Mouse (Mus musculus) kidney, embryonic 14.5 days (tissue): ENCODE measurements around the gene Ptk6. TPM values are rescaled to one million over a fixed set of nuclear protein-coding genes. Genes with fewer than 3 reads are reported as not detected.

ENCODE experiments used
- ATAC-seq: fragments of 200-750 bp; cut with Nextera tagmentation; 2 replicates; pipeline ENCODE4 v1.8.0; 2017; ENCODE audit warnings: moderate number of reproducible peaks, mild to moderate bottlenecking, moderate TSS enrichment, moderate library complexity; ENCODE audit not compliant: low FRiP score, low TSS enrichment
- H3K27ac ChIP-seq: fragments of 300-500 bp; sonication (generic); 2 replicates; pipeline ENCODE4 v1.5.1; 2014; ENCODE audit warnings: low read depth, mild to moderate bottlenecking, low read length, moderate library complexity, mixed read lengths
- H3K27me3 ChIP-seq: fragments of 300-500 bp; sonication (generic); 2 replicates; pipeline ENCODE4 v1.6.1; 2014; ENCODE audit warnings: mild to moderate bottlenecking, low read length; ENCODE audit not compliant: control insufficient read depth, insufficient read depth
- H3K36me3 ChIP-seq: fragments of 300-500 bp; sonication (generic); 2 replicates; pipeline ENCODE4 v1.6.1; 2014; ENCODE audit warnings: low read length, mixed read lengths; ENCODE audit not compliant: control insufficient read depth, insufficient read depth
- H3K4me1 ChIP-seq: fragments of 300-500 bp; sonication (generic); 2 replicates; pipeline ENCODE4 v1.6.1; 2014; ENCODE audit warnings: low read length, mixed read lengths; ENCODE audit not compliant: control insufficient read depth, insufficient read depth
- H3K4me2 ChIP-seq: fragments of 300-500 bp; sonication (generic); replicated peaks from 2 replicates; pipeline ENCODE4 v1.6.1; 2014; ENCODE audit warnings: low read depth, mild to moderate bottlenecking, low read length
- H3K4me3 ChIP-seq: fragments of 300-500 bp; sonication (generic); 2 replicates; pipeline ENCODE4 v1.5.1; 2014; ENCODE audit warnings: mild to moderate bottlenecking, low read length
- H3K9ac ChIP-seq: fragments of 300-500 bp; sonication (generic); 2 replicates; pipeline ENCODE4 v1.6.1; 2014; ENCODE audit warnings: low read depth, mild to moderate bottlenecking, low read length, moderate library complexity
- H3K9me3 ChIP-seq: fragments of 300-500 bp; sonication (generic); 2 replicates; pipeline ENCODE4 v1.6.1; 2016; ENCODE audit warnings: low read length; ENCODE audit not compliant: control insufficient read depth
- WGBS: fragments of 180-500 bp; shearing (Covaris S2); extraction: QIAGEN DNeasy Blood & Tissue Kit; methylation state at CpG from one replicate; pipeline ENCODE4 v1.1.7; 2014; 5-methylcytosine and 5-hydroxymethylcytosine counted together
- polyA plus RNA-seq: library from polyadenylated mRNA; unstranded; fragments of >200 nt; fragmentation: Nextera tagmentation; extraction: Ambion mirVana; gene quantifications from 2 replicates; pipeline ENCODE4 v1.2.1, GENCODE M21; 2014

The Ptk6 gene
- polyA plus RNA-seq, 1 experiment from 2014 or later = not detected

DNA sequence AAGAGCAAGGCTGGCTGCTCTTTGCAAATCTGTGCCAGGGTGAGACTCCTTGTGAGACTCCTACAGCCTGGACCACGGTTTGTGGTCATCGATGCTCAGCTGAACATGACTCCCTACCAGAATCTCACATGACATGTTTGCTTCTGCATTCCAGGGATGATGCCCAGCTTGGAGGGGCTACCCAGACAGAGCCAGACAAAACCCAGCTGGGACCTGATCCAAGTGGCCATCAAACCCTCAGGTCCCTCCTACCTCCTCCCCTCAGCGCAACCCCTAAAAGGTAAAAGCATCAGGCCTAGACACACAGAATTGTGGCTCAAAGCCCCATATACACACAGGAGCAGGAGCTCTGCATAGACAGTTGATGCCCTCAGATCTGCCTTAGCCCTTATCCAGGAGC, 48.2 kb downstream of the Ptk6 start:
- no peak overlapping the region for H3K9ac ChIP-seq
- ATAC-seq = no peak
- no peaks in the 10 kb centered on the region for H3K9me3 ChIP-seq
- H3K27ac ChIP-seq = no peak overlapping the region
- no peak overlapping the region for H3K4me2 ChIP-seq
- no peak overlapping the region for H3K4me3 ChIP-seq
- H3K36me3 ChIP-seq = no peaks in the 10 kb centered on the region
- 78% methylated on average over 3 of the region's 3 CpGs for WGBS
- H3K27me3 ChIP-seq = peaks cover 51% of the 10 kb centered on the region
- H3K4me1 ChIP-seq = peaks cover 3% of the 10 kb centered on the region; the same call in 1 of the 2 replicates

DNA sequence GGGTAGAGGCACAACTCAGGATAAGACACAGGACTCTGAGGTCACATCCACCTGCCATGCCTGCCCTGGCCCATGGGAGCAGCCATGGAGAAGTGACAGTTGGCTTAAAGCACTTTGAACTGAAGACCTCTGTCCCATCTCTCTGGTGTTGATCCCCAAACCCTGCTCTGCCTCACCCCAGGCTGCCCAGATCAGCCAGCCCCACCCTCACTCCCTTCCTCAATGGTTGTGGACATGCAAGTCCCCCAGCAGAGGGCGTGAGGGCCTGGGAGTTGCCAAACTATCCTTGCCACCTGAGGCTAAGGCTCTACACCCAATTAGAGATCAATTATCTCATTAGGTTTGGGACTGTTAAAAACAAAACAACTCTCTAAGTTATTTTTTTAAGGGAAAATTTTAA, 48.8 kb downstream of the Ptk6 start:
- Histone ChIP-seq H3K9me3 (no peaks in the 10 kb centered on the region), H3K4me1 (peaks cover 3% of the 10 kb centered on the region; the same call in 1 of the 2 replicates), H3K4me3 (no peak overlapping the region), H3K27ac (no peak overlapping the region), H3K36me3 (no peaks in the 10 kb centered on the region), H3K4me2 (no peak overlapping the region), H3K27me3 (peaks cover 51% of the 10 kb centered on the region), H3K9ac (no peak overlapping the region)
- WGBS = 0% methylated on average over 1 of the region's 1 CpGs
- no peak for ATAC-seq

DNA sequence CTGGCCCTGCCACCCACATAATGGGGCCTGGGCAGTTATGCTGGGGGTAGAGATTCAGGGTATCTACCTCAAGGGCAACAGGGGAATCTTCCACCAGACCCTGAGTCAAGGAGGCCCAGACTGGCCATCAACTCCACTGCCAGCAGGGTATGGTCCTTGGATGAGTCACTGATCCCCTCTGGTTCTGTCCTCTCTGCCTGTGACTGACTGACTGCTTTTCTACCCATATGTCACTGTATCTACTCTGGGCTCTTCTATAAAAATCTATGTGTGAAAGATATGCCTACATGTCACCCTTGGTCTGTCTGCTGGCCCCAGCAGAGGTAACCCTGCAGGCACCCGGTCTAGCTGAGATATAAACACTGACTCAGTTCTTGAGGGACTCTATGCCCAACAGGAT, 49.5 kb downstream of the Ptk6 start:
- H3K9ac ChIP-seq = no peak overlapping the region
- 90% methylated on average over 1 of the region's 1 CpGs for WGBS
- H3K4me3 ChIP-seq = no peak overlapping the region
- peaks cover 3% of the 10 kb centered on the region; the same call in 1 of the 2 replicates for H3K4me1 ChIP-seq
- H3K36me3 ChIP-seq = no peaks in the 10 kb centered on the region
- H3K27me3 ChIP-seq = peaks cover 50% of the 10 kb centered on the region
- no peak overlapping the region for H3K27ac ChIP-seq
- H3K9me3 ChIP-seq = no peaks in the 10 kb centered on the region
- H3K4me2 ChIP-seq = no peak overlapping the region
- no peak for ATAC-seq

DNA sequence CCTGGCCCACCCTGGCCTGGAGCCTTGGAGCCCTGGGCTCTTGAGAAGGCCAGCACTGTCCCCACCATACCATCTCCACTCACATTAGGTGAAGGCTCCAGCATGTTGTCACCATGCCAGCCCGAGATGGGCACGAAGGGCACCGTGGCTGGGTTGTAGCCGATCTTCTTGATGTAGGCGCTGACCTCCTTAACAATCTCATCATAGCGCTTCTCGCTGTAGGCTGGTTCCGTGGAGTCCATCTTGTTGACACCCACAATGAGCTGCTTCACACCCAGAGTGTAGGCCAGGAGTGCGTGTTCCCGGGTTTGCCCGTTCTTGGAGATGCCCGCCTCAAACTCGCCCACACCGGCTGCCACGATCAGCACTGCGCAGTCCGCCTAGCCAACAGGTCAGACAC, 49.9 kb downstream of the Ptk6 start:
- H3K4me2 ChIP-seq = no peak overlapping the region
- H3K9me3 ChIP-seq = no peaks in the 10 kb centered on the region
- no peaks in the 10 kb centered on the region for H3K36me3 ChIP-seq
- H3K9ac ChIP-seq = no peak overlapping the region
- 92% methylated on average over 17 of the region's 17 CpGs for WGBS
- H3K4me1 ChIP-seq = peaks cover 3% of the 10 kb centered on the region; the same call in 1 of the 2 replicates
- H3K27ac ChIP-seq = no peak overlapping the region
- H3K4me3 ChIP-seq = no peak overlapping the region
- peaks cover 50% of the 10 kb centered on the region for H3K27me3 ChIP-seq
- no peak for ATAC-seq

DNA sequence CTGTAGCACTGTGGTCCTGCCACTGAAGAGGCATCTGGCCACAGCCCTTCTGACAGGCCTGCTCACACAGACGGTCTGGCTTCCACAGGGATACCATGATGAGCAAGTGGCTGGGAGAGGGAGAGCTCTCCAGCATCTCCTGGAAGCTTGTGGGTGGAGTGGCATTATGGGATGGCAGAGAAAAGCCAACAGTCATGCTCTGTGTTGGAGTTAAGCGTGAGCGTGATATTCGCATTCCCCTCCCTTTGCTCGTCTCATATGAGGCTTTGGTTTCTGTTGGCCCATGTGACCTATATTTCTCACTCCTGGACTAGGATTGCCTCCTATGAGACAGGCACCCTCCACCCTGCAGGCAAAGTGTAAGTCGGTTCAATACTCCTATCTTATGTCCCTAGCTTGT, 52.3 kb downstream of the Ptk6 start:
- no peaks in the 10 kb centered on the region for H3K36me3 ChIP-seq
- no peak for ATAC-seq
- no peaks in the 10 kb centered on the region for H3K4me1 ChIP-seq
- WGBS = 65% methylated on average over 6 of the region's 6 CpGs
- H3K27ac ChIP-seq = no peak overlapping the region
- no peaks in the 10 kb centered on the region for H3K9me3 ChIP-seq
- H3K9ac ChIP-seq = no peak overlapping the region
- peaks cover 38% of the 10 kb centered on the region for H3K27me3 ChIP-seq
- H3K4me3 ChIP-seq = no peak overlapping the region
- H3K4me2 ChIP-seq = no peak overlapping the region

DNA sequence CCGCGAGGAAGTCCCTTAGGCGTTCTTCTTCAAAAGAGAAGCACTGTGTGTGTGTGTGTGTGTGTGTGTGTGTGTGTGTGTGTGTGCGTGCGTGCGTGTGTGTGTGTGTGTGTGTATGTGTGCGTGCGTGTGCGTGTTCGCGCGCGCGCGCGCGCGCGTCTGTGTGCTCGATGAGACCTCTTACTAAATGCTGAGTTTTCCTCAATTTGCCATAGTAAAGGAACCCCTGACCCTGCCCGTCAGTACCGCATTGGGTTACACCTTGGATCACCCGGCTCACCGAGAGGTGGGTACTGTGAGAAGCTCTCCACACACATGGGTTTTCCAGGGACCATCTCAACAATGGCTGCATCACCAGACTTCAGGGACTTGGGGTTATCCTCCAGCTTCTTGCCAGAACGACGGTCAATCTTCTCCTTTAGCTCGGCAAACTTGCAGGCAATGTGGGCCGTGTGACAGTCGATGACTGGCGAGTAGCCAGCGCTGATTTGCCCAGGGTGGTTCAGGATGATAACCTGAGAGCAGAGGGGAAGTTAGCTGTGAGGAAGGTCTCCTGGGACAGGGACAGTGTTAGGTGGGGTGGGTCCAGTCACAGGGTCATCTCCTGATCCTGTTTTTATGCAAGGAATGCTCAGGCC, 54.2 kb downstream of the Ptk6 start:
- H3K9ac ChIP-seq = no peak overlapping the region
- H3K4me3 ChIP-seq = peak overlapping the region; percentile 41
- H3K27ac ChIP-seq = no peak overlapping the region
- H3K4me2 ChIP-seq = peak overlapping the region; percentile 93
- no peak for ATAC-seq
- peaks cover 33% of the 10 kb centered on the region for H3K27me3 ChIP-seq
- no peaks in the 10 kb centered on the region for H3K36me3 ChIP-seq
- WGBS = 14% methylated on average over 30 of the region's 31 CpGs
- no peaks in the 10 kb centered on the region for H3K9me3 ChIP-seq
- H3K4me1 ChIP-seq = no peaks in the 10 kb centered on the region

DNA sequence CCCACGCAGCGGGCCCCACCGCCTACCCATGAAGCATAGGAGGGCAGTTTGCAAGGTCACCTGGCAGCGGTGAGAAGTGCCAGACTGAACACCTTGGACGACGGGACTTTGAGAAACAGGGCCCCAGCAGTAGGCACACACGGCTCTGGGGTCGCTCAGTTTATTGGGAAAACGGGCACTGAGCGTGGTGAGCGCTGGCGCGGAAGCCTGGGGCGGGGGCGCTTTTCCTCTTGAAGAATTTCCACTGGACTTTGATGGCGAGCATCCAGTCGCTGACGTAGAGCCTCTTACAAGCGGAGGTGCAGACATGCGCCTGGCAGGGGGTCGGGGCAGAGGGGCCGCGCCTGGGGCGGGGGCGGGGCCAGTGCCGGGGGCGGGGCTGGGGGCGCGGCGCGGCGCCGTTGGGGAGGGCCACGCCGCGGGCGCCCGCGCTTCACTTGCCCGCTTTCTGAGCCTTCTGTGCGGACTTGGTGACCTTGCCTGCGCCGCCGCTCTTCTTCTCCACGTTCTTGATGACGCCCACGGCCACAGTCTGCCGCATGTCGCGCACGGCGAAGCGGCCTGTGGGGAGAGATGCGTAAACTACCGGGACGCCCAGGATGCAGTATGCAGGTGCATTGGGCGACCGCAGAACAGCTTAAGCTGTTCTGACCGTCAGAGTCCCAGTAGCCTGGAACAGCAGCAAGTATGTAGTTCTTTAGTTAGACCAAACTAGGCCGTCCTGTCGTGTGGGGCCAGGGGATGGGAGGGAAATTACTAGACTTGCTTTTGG, 54.9 kb downstream of the Ptk6 start:
- H3K27me3 ChIP-seq = peaks cover 32% of the 10 kb centered on the region
- no peaks in the 10 kb centered on the region for H3K4me1 ChIP-seq
- H3K27ac ChIP-seq = no peak overlapping the region
- H3K9ac ChIP-seq = peak overlapping the region; percentile 20; the same call in 1 of the 2 replicates
- ATAC-seq = peak; percentile 64
- 1% methylated on average over 50 of the region's 61 CpGs for WGBS
- H3K36me3 ChIP-seq = no peaks in the 10 kb centered on the region
- peak overlapping the region; percentile 41 for H3K4me3 ChIP-seq
- no peaks in the 10 kb centered on the region for H3K9me3 ChIP-seq
- H3K4me2 ChIP-seq = peak overlapping the region; percentile 93

DNA sequence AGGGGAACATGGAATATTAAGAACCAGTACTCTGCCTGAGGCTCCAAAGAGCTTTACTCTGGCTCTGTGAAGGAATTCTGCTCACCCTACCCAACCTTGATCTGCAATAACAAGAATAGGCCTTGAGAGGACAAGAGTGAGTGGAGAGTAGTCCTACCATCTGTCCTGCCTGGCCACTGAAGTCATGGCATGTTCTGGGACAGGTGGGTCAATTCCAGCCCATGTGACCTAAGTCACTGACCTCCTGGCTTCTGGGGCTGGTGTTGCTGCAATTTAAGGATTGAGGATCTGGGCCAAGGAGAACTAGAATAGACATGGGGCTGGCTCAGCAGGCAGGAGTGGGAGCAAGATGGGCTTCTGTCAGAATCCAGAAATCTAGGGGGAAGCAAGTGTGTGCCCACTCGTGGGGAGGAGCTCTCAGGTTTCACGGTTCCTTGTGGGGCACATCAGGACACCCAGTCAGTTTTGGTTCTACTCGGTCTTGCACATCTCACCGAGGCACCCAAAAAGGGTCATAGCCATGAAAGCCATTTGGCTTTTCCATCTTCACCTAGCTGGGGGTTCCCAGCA, 55.5 kb downstream of the Ptk6 start:
- no peak overlapping the region for H3K9ac ChIP-seq
- H3K4me2 ChIP-seq = peak overlapping the region; percentile 93
- H3K4me1 ChIP-seq = no peaks in the 10 kb centered on the region
- WGBS = 41% methylated on average over 4 of the region's 4 CpGs
- ATAC-seq = no peak
- peaks cover 27% of the 10 kb centered on the region for H3K27me3 ChIP-seq
- no peak overlapping the region for H3K27ac ChIP-seq
- H3K9me3 ChIP-seq = no peaks in the 10 kb centered on the region
- no peaks in the 10 kb centered on the region for H3K36me3 ChIP-seq
- H3K4me3 ChIP-seq = peak overlapping the region; percentile 41; the same call in 1 of the 2 replicates

DNA sequence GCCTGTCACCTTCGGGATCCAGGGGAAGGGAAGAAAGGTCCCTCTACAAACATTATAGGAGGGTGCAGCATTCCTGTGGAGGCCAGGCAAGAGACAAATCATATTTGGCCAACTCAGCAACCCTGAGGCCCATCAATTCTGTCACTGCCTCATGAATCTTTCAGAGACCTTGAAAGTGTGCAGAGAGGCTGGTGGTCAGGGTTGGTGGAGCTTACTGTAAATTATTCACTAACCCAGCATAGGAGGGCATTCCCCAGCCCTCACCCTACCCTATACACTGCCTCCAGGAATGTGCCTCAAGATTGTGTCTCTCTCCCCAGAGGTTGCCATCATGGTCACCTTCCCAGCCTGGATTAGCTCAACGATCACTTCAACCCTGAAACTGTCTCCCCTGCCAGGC, 57.9 kb downstream of the Ptk6 start:
- H3K9me3 ChIP-seq = no peaks in the 10 kb centered on the region
- no peak overlapping the region for H3K9ac ChIP-seq
- H3K4me2 ChIP-seq = no peak overlapping the region
- H3K36me3 ChIP-seq = no peaks in the 10 kb centered on the region
- H3K27me3 ChIP-seq = peaks cover 26% of the 10 kb centered on the region
- no peak overlapping the region for H3K4me3 ChIP-seq
- 74% methylated on average over 2 of the region's 2 CpGs for WGBS
- peak; percentile 55; the same call in 1 of the 2 replicates for ATAC-seq
- no peaks in the 10 kb centered on the region for H3K4me1 ChIP-seq
- H3K27ac ChIP-seq = no peak overlapping the region
